Mouse (Mus musculus) spleen, adult 2 months (tissue): Measurements from ENCODE around the gene Prkag2.

Experiments
- CTCF ChIP-seq: fragments of 200-500 bp; IDR thresholded peaks from 2 replicates; pipeline ENCODE4 v1.5.1; 2011; ENCODE audit warnings: mild to moderate bottlenecking, inconsistent platforms; ENCODE audit not compliant: insufficient read depth, insufficient read length, insufficient replicate concordance; ENCODE audit errors: extremely low read depth
- POLR2A ChIP-seq: fragments of 200-500 bp; IDR thresholded peaks from 2 replicates; pipeline ENCODE4 v1.6.1; 2011; ENCODE audit warnings: low read depth, low read length, inconsistent platforms

- TF ChIP-seq CTCF = no peak
- no peak for TF ChIP-seq POLR2A
These were observed 196.4 kb downstream of the Prkag2 start for GRCm38 (mm10) chr5:24904001-24904400.
